Mouse (Mus musculus) induced T-regulatory cell, adult 2 months (primary cell): Measurements from ENCODE around the gene Dnal4.
"Not testable (repeated sequence)": the region's sequence is repeated elsewhere in the genome, so short reads cannot be mapped to it uniquely, and the experiment has no call there.

Experiments used
- DNase-seq: peaks from one replicate; pipeline ENCODE4 v3.0.0-alpha.2; 2012; ENCODE audit warnings: low read depth

Dnal4 gene

GRCm38 (mm10) chr15:79777749-79778148, at the start of gene Dnal4:
Gene Dnal4, minus strand, starts transcription at chr15:79777849.
- no peak for DNase-seq

DNA sequence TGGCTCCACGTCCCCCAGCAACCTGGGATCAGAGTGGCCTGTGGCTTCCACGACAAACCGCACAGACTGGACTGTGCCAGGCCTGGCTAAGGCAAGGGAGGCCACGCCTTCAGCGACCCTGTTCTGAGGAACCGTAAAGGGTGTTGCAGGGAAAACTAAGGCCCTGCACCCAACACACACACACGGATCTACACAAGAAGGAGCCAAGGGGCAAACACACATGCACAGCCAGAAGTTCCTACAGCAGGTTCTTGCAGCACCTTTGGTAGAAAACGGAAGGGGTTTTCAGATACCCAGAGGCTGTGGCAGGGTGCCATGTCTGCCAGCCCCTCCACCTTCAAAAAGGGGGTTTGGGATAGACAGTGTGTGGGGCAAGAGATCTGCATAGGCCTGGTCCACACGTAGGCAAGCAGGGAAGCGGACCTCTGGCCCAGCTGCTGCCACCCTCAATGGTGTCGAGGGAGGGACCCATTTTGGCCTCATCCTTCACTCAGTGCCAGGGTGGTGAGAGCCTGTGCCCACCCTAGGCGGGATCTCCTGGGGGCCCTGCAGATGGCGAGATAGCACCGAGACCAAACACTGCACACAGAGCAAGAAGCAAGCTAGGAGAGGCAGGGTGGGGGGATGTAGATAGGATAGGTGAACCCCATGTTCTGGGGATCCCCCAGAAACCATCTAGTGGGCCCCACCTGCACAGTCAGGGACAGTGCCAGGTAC, 49.6 kb upstream of the Dnal4 start:
- DNase-seq: no peak

GRCm38 (mm10) chr15:79826221-79826935, 48.7 kb upstream of the Dnal4 start:
- no peak for DNase-seq

DNA sequence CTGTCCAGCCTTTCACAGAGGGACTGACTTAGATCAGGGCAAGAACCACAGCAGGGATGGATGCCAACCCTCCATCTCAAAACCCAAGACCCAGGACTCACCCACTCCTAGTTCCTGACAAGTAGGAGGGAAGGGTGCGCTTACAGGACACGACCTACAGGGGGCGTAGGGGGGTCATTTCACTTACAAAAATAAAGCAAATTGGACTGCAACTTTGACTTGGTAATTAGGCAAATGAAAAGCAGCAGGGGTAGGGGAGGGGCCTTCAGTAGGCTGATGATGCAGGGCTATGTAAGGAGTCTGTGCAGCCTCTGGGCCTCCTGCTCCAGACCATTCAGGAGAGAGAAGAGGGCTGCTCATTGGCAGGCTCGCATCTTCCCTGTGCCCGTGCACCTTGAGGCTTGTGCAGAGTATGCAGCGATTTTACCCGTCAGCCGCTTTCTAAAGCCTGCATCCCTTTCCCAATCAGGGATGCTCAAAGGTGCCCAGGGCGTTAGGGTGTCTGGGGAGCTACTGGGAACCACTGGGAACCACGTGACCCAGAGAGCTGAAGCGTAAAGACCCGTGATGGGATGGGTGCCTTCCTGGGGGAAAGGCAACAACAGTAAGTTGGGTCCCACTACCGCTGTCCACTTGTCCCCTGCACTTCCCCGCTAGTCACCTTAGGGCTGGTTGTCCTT, 47.6 kb upstream of the Dnal4 start:
- peak; percentile 74 for DNase-seq

GRCm38 (mm10) chr15:79823588-79824280, 46.1 kb upstream of the Dnal4 start:
- DNase-seq: no peak

DNA sequence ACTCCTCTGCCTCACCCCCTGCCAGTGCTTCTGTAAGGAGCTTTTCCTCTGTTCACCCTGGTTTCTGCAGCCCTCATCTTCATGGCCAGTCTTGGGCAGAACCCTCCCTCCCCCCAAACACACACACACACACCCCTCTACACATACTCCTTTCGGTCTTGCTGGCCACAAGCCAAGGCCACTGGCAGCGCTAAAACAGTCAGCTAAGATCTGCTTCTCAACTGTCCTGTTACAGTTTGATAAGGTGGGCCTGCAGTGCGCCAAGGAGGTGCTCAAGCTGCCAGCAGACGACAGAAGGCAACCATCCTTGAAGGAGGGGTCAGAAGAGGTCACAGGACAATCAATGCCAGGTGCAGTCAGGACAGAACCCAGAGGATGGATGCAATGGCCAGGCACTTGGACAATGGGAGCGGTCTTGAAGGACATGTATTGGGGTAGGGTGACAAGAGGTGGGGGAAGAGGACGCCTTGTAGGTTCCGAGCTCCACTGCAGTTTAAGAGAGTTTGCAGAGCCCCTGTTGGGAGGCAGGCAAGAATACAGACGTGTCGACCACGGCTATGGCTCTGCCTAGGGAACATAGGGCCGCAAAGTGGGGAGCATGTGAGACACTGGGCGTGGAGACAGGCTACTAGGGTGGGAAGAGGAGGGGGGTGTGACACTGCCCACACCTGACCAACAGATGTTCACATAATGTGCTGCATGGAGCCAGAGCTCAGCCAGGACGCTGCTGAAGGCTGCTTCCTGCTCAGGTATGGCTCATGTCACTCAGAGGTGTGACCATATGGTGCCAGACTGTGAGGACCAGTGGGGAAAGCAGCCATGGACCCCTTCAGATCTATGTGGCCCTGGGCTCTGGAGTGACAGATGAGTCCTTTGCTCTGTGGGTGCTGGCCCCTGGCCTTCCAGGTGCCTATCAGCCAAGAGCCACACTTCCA, 44.9 kb upstream of the Dnal4 start:
- no peak for DNase-seq

DNA sequence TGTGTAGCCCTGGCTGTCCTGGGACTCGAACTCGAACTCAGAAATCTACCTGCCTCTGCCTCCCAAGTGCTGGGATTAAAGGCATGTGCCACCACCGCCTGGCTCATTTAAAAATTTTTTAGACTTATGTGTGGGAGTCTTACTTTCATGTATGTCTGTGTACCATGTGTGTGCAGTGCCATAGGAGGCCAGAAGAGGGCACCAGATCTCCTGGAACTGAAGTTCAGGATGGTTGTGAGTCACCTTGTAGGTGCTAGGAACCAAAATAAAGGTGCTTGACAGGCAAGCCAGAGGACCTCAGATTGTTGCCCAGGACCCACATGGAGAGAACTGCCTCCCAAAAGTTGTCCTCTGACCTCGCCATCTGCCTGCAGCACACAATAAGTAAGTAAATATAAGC, 40.7 kb upstream of the Dnal4 start:
- DNase-seq: peak; percentile 52

DNA sequence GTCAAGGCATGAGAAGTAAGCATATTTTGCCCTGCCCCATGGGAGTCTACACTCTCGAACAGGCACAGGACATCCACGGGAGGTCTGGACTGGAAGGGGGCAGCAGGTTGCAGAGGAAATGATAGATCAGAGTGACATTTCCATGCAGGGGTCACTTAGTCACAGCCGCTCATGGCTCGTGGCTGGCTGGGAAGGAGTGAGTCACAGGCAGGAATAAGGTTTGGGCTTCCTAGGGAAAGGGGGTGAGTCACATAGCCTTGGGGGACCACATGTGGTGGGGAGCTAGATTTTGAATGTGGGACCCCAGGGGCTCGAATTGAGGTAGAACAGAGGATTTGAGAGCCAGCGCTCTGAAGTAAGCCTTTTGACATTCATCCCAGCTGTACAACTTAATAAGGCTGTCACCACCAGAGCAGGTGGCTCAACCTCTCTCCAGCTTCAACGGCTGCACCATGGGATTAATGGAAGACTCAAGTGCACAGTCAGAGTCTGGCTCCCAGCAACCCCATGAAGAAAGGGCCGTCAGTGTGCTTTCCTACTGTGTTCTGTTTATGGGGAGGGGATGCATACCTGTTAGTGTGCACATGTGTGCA, 36.1 kb upstream of the Dnal4 start:
- no peak for DNase-seq

DNA sequence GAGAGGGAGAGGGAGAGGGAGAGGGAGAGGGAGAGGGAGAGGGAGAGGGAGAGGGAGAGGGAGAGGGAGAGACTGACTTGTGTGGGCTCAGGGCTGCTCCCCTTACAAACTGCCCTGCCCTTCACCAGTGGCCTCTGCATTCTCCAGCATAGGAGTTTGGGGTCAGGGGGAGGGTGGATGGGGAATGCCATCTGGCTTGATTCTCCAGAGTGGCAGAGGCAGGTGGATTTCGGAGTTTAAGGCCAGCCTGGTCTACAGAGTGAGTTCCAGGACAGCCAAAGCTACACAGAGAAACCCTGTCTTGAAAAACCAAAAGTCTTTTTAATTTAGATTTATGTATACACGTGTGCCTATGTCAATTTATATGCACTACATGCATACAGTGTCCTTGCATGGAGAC, 35.2 kb upstream of the Dnal4 start:
- DNase-seq: not testable (repeated sequence)

DNA sequence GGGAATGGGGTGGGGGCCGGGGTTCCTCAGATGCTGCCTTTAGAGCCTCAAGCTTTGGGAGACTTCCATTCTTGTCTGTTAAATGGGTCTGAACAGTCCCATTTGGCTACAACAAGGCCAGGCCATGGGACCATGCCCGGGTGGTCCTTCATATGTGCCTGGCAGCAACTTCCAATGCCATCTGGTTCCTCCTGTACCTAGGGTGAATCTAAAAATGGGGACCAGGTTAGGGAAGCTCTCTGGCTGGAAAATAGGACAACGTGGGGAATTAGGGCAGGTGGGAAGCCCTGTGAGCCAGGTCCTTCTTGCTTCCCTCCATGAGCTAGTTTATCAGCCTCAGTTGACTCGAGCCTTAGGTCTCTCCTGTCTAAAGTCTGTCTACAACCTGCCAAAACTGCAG, 33.3 kb upstream of the Dnal4 start:
- DNase-seq: no peak

DNA sequence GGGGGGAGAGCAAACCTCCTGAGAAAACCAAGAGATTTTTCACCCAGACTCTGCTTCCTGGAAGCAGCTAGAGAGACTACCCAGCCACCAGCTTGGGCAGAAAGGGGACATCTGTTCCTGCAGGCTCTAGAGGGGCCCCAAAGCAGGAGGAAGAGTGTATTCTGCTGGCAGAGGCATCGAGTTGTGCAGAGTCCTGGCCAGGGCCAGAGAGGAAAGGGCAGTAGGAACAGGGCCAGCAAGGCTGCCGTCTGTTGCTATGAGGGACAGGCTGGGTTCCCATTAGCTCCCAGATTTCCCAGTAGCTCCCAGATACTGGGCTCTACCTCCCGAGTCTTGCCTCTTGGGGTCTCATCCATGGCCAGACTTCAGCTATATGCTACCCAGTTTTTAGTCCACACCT, 32.4 kb upstream of the Dnal4 start:
- no peak for DNase-seq

GRCm38 (mm10) chr15:79808658-79809057, 31.0 kb upstream of the Dnal4 start:
- no peak for DNase-seq

DNA sequence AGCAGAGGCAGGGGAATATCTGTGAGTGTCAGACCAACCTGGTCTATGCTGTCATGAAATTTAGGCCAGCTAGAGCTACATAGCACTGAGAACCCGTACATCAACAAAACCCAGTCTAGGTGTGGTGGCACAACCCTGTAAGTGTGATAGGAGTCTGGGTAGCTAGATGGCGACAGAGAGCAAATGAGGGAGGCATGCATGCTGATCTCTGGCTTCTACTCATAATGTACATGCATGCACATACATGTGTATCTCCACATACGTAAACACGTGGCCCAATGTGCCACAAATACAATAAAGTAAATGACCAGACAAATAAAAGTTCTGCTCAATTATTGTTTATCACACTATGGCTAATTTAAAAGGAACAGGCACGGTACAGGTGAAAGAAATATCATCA, 30.5 kb upstream of the Dnal4 start:
- peak; percentile 78 for DNase-seq

GRCm38 (mm10) chr15:79807050-79807449, 29.4 kb upstream of the Dnal4 start:
- DNase-seq: no peak

DNA sequence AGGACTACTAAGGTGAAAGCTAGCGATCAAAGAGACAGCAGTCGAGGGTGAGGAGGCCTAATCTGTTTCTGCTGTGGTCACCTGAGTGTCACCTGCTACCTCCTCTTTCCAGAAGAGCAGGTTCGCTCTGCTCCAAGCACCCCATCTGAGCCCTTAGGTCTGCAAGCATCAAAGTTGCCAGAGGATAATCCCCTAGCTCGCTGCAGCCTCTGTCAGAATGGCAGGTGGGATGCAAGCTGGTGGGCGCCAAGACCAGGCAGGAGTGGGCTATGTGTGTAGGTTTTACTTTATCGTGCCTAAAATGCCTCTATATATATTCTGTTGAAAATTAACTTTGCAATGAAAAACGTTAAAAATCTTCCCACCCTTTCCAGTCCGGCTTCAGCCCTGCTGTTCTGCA, 27.6 kb upstream of the Dnal4 start:
- no peak for DNase-seq

GRCm38 (mm10) chr15:79804352-79805071, 26.9 kb upstream of the Dnal4 start, which contains the start of gene Nptxr:
Gene Nptxr, minus strand, starts transcription at chr15:79804766.
- peak; percentile 38 for DNase-seq

- peak; percentile 40 for DNase-seq
These were observed 26.1 kb upstream of the Dnal4 start for GRCm38 (mm10) chr15:79803533-79804351.

GRCm38 (mm10) chr15:79802304-79802703, 24.7 kb upstream of the Dnal4 start:
- no peak for DNase-seq

DNA sequence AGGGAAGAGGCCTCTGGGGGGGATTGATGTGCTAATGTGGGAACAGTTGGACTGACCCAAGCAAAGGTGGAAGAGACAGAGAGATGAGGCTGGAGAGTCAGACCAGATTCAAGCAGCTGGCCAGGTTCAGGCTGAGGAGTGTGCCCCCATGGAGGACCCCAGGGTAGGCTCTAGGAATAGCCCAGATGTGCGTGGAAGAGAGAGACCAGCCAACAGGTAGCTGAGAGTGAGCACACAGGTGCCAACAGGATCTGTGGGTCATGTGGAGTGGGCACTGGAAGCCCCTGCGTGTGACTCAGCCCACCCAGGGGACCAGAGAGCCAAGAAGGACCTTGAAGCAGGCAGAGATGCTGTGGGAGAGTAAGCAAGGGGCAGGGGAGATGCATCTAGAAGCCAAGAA, 24.0 kb upstream of the Dnal4 start:
- no peak for DNase-seq
